37 mouse cellular contexts compared by ENCODE assay signal in genomic region chr16:26561743-26562142, GRCm38 (mm10). TPM values are rescaled to one million over a fixed set of nuclear protein-coding genes. Genes with fewer than 3 reads are reported as not detected.
"Had no signal": no experiment of that assay in that cellular context is flagged by ENCODE, and none has a peak within 500 bp of the region (broad histone marks: within the 10 kb centered on the region; RNA-seq: fewer than 3 reads in every experiment).

No protein-coding gene starts in this region.

- ATAC-seq: forebrain, postnatal 0 days; hindbrain, postnatal 0 days; intestine, embryonic 16.5 days had no signal

- H3K4me1 ChIP-seq: heart, embryonic 13.5 days; heart, embryonic 15.5 days; hindbrain, embryonic 13.5 days; hindbrain, embryonic 15.5 days; limb, embryonic 10.5 days; limb, embryonic 12.5 days had no signal

- H3K27me3 ChIP-seq: heart, embryonic 13.5 days; heart, embryonic 15.5 days; hindbrain, embryonic 13.5 days; hindbrain, embryonic 15.5 days; limb, embryonic 12.5 days had no signal

- H3K36me3 ChIP-seq: heart, embryonic 13.5 days; heart, embryonic 15.5 days; hindbrain, embryonic 13.5 days; hindbrain, embryonic 15.5 days; limb, embryonic 10.5 days; limb, embryonic 12.5 days had no signal

- DNase-seq: forebrain, postnatal 0 days; gastrocnemius, postnatal 14 days; gastrocnemius, postnatal 36 days; heart, adult 11 months; heart, adult 2 months; heart, postnatal 14 days; heart, postnatal 36 days; kidney, adult 18-20 months; kidney, adult 8-10 months; kidney, postnatal 10 days; kidney, postnatal 25 days; kidney, postnatal 4 days had no signal

- H3K27ac ChIP-seq: heart, adult 2 months; heart, embryonic 13.5 days; heart, embryonic 15.5 days; hindbrain, embryonic 13.5 days; hindbrain, embryonic 15.5 days; hindbrain, postnatal 0 days; layer of hippocampus, adult 2 months; left cerebral cortex, adult 2 months; limb, embryonic 10.5 days; limb, embryonic 12.5 days had no signal

- H3K9ac ChIP-seq: forebrain, postnatal 0 days; heart, embryonic 13.5 days; heart, embryonic 15.5 days; hindbrain, embryonic 13.5 days; hindbrain, embryonic 15.5 days; limb, embryonic 12.5 days had no signal

- H3K4me2 ChIP-seq: heart, embryonic 11.5 days; heart, embryonic 13.5 days; heart, embryonic 15.5 days; hindbrain, embryonic 13.5 days; hindbrain, embryonic 15.5 days; limb, embryonic 12.5 days had no signal

- H3K4me3 ChIP-seq: heart, adult 2 months; heart, embryonic 13.5 days; heart, embryonic 15.5 days; hindbrain, embryonic 13.5 days; hindbrain, embryonic 15.5 days; layer of hippocampus, adult 2 months; left cerebral cortex, adult 2 months; limb, embryonic 10.5 days; limb, embryonic 12.5 days had no signal

- H3K9me3 ChIP-seq: heart, embryonic 13.5 days; heart, embryonic 15.5 days; hindbrain, embryonic 13.5 days; hindbrain, embryonic 15.5 days; limb, embryonic 10.5 days; limb, embryonic 12.5 days had no signal

RNA-seq across cellular contexts. Expression of gene Tmem207, which starts 35.2 kb away (rescaled TPM):
- total RNA-seq: forebrain, postnatal 0 days; gastrocnemius, adult 18-20 months; gastrocnemius, adult 8-10 months; gastrocnemius, postnatal 14 days; gastrocnemius, postnatal 36 days; heart, adult 2 months; heart, postnatal 14 days; heart, postnatal 36 days; hematopoietic stem cell, adult 5-6 weeks; hindbrain, postnatal 0 days; layer of hippocampus, adult 2 months; layer of hippocampus, postnatal 10 days; layer of hippocampus, postnatal 25 days; left cerebral cortex, adult 2 months; left cerebral cortex, postnatal 14 days; left cerebral cortex, postnatal 36 days had no signal
- polyA plus RNA-seq: forebrain, postnatal 0 days; frontal cortex, adult 2 months; gonadal fat pad, adult 2 months; heart, adult 2 months; heart, embryonic 11.5 days; heart, embryonic 13.5 days; heart, embryonic 15.5 days; heart, postnatal 0 days; hindbrain, embryonic 11.5 days; hindbrain, postnatal 0 days; intestine, embryonic 14.5 days; intestine, embryonic 16.5 days; kidney, embryonic 14.5 days; limb, embryonic 10.5 days; limb, embryonic 12.5 days; limb, embryonic 14.5 days had no signal
